Comparison of ENCODE assay signal across 8 mouse cellular contexts in the genomic region with DNA sequence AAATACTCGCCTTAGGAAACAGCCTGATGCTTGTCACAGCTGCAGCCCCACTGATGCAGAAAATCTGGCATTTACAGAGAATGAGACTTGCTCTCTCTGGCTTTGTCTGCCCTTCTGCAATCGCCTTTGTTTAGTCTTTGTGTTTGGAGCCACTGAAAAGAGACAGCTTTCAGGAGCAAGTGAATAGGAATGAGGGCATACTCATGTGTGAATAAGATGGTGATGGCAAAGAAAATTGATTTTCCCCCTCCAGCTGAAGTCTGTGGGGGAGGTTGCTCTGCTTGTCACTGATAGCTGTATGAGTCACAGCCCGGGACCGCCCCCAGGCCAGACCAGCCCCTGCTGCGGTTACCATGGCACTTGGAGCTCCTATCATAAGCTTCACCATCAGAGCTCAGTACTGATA.
A peak's percentile ranks its signal among the peaks of the same experiment; 100 is the strongest.
DNase-seq lines count a peak whose midpoint lies in the region; ATAC-seq and TF ChIP-seq lines count a peak whose summit lies in the region.

No protein-coding gene starts in this region.

- H3K9ac ChIP-seq in forebrain, embryonic 11.5 days (ENCODE audit: low read length), result peak overlapping the region; percentile 39
- no peak overlapping the region for H3K9ac ChIP-seq in neural tube, embryonic 12.5 days

- H3K4me3 ChIP-seq in G1E (ENCODE audit: low read depth, low read length), result no peak overlapping the region; the same call in 1 of the 2 replicates
- no peak overlapping the region for H3K4me3 ChIP-seq in forebrain, embryonic 11.5 days (ENCODE audit: low read depth, low read length)
- H3K4me3 ChIP-seq in neural tube, embryonic 12.5 days, result no peak overlapping the region

- H3K4me2 ChIP-seq in forebrain, embryonic 11.5 days (ENCODE audit: low read depth, low read length, severe bottlenecking), result peak overlapping the region; percentile 33; the same call in 1 of the 2 replicates
- peak overlapping the region; percentile 32 for H3K4me2 ChIP-seq in neural tube, embryonic 12.5 days (replicated peaks)

- no peaks in the 10 kb centered on the region for H3K27me3 ChIP-seq in G1E (ENCODE audit: insufficient read depth, low read length)
- no peaks in the 10 kb centered on the region for H3K27me3 ChIP-seq in forebrain, embryonic 11.5 days (ENCODE audit: control insufficient read depth, insufficient read depth, low read length)
- no peaks in the 10 kb centered on the region for H3K27me3 ChIP-seq in neural tube, embryonic 12.5 days (replicated peaks)

- peak; percentile 86 for ATAC-seq in G1E (ENCODE audit: extremely low read depth, insufficient number of reproducible peaks, low FRiP score, poor library complexity, severe bottlenecking)
- ATAC-seq in forebrain, embryonic 11.5 days (replicated peaks; ENCODE audit: low FRiP score), result peak; percentile 96
- peak; percentile 98 for ATAC-seq in neural tube, embryonic 12.5 days (ENCODE audit: low FRiP score, low read depth)

- 3% methylated on average over 5 of the region's 5 CpGs for WGBS in forebrain, embryonic 11.5 days
- 8% methylated on average over 5 of the region's 5 CpGs for WGBS in neural tube, embryonic 12.5 days

- intact Hi-C loops in heart, postnatal 36 days (cut with DNase I), result no loop called here
- intact Hi-C loops in left cerebral cortex, postnatal 14 days (cut with DNase I), result no loop called here

- peak overlapping the region; percentile 96 for H3K27ac ChIP-seq in forebrain, embryonic 11.5 days (ENCODE audit: low read depth, low read length)
- peak overlapping the region; percentile 76 for H3K27ac ChIP-seq in neural tube, embryonic 12.5 days

- no peak for TF ChIP-seq CTCF in G1E (IDR thresholded peaks at IDR 0.05; ENCODE audit: low read depth, low read length)

- peaks cover 30% of the 10 kb centered on the region for H3K4me1 ChIP-seq in G1E (ENCODE audit: insufficient read depth, low read depth, low read length)
- H3K4me1 ChIP-seq in forebrain, embryonic 11.5 days (replicated peaks; ENCODE audit: control insufficient read depth, insufficient read depth, low read length), result peaks cover 18% of the 10 kb centered on the region
- peaks cover 27% of the 10 kb centered on the region for H3K4me1 ChIP-seq in neural tube, embryonic 12.5 days

- DNase-seq in G1E (ENCODE audit: low spot score), result no peak
- peak; percentile 73 to 76 for DNase-seq in adrenal gland, postnatal 36 days
- DNase-seq in forebrain, embryonic 11.5 days (ENCODE audit: low spot score), result peak; percentile 94
- DNase-seq in heart, postnatal 36 days, result peak; percentile 18 to 43
- DNase-seq in left cerebral cortex, postnatal 14 days (ENCODE audit: low spot score in 2 of 2), result peak; percentile 78 to 96
- no peak for DNase-seq in spleen, postnatal 14 days (ENCODE audit: low spot score in 2 of 2)
- DNase-seq in spleen, postnatal 10 days (ENCODE audit: low spot score in 2 of 2), result no peak

- H3K9me3 ChIP-seq in G1E (replicated peaks), result no peaks in the 10 kb centered on the region
- no peaks in the 10 kb centered on the region for H3K9me3 ChIP-seq in forebrain, embryonic 11.5 days (ENCODE audit: control insufficient read depth, low read length)
- H3K9me3 ChIP-seq in neural tube, embryonic 12.5 days, result no peaks in the 10 kb centered on the region

- H3K36me3 ChIP-seq in G1E (replicated peaks), result no peaks in the 10 kb centered on the region
- H3K36me3 ChIP-seq in forebrain, embryonic 11.5 days (ENCODE audit: control insufficient read depth, insufficient read depth, low read length), result no peaks in the 10 kb centered on the region
- H3K36me3 ChIP-seq in neural tube, embryonic 12.5 days, result no peaks in the 10 kb centered on the region

Comparison
In these comparisons a context has a peak if more than half of its experiments do, and no peak if none do; other contexts are left out.
1. DNase-seq: peak in adrenal gland, postnatal 36 days (2 of 2), forebrain, embryonic 11.5 days (single experiment), heart, postnatal 36 days (2 of 2) and left cerebral cortex, postnatal 14 days (2 of 2); none in G1E (single experiment), spleen, postnatal 14 days (0 of 2) and spleen, postnatal 10 days (0 of 2).
2. Peak in every context shown above with its lines, with median percentiles within 50 percentile points of each other: ATAC-seq.